ENCODE assay signal across 8 mouse cellular contexts in genomic region chr4:136861806-136862205, GRCm38 (mm10). TPM values are rescaled to one million over a fixed set of nuclear protein-coding genes. Genes with fewer than 3 reads are reported as not detected.
DNase-seq lines count a peak whose midpoint lies in the region; ATAC-seq and TF ChIP-seq lines count a peak whose summit lies in the region.
"Had no signal": no experiment of that assay in that cellular context is flagged by ENCODE, and none has a peak within 500 bp of the region (broad histone marks: within the 10 kb centered on the region; RNA-seq: fewer than 3 reads in every experiment).

No protein-coding gene starts in this region.

- DNase-seq in brain, embryonic 14.5 days (ENCODE audit: low read depth) = peak; percentile 84
- no peak for DNase-seq in adrenal gland, postnatal 14 days
- DNase-seq in urinary bladder, postnatal 10 days (ENCODE audit: low spot score) = no peak
- DNase-seq in lung, postnatal 25 days (ENCODE audit: low spot score) = no peak
- DNase-seq: lung, postnatal 36 days had no signal

- H3K36me3 ChIP-seq in embryonic facial prominence, embryonic 12.5 days = no peaks in the 10 kb centered on the region
- no peaks in the 10 kb centered on the region for H3K36me3 ChIP-seq in intestine, embryonic 15.5 days
- H3K36me3 ChIP-seq in neural tube, embryonic 14.5 days (ENCODE audit: control insufficient read depth, insufficient read depth, low read length) = no peaks in the 10 kb centered on the region

- 9% methylated on average over 17 of the region's 17 CpGs for WGBS in embryonic facial prominence, embryonic 12.5 days
- 10% methylated on average over 17 of the region's 17 CpGs for WGBS in intestine, embryonic 15.5 days
- 4% methylated on average over 17 of the region's 17 CpGs for WGBS in neural tube, embryonic 14.5 days

- no peak overlapping the region for H3K9ac ChIP-seq in embryonic facial prominence, embryonic 12.5 days
- peak overlapping the region; percentile 21; the same call in 1 of the 2 replicates for H3K9ac ChIP-seq in intestine, embryonic 15.5 days
- H3K9ac ChIP-seq in neural tube, embryonic 14.5 days (replicated peaks; ENCODE audit: low read depth, low read length) = 0 out of 2 replicates have a peak overlapping the region, but pooled peaks have one; percentile 34

- H3K27me3 ChIP-seq in embryonic facial prominence, embryonic 12.5 days = peaks cover 3% of the 10 kb centered on the region; the same call in 1 of the 2 replicates
- 0 out of 2 replicates have a peak, but pooled peaks cover 3% of the 10 kb centered on the region for H3K27me3 ChIP-seq in intestine, embryonic 15.5 days (replicated peaks)
- H3K27me3 ChIP-seq in neural tube, embryonic 14.5 days (ENCODE audit: control insufficient read depth, insufficient read depth, low read length) = no peaks in the 10 kb centered on the region

- H3K4me1 ChIP-seq in embryonic facial prominence, embryonic 12.5 days = peaks cover 24% of the 10 kb centered on the region
- peaks cover 15% of the 10 kb centered on the region for H3K4me1 ChIP-seq in intestine, embryonic 15.5 days (replicated peaks)
- H3K4me1 ChIP-seq in neural tube, embryonic 14.5 days (ENCODE audit: control insufficient read depth, insufficient read depth, low read length) = peaks cover 17% of the 10 kb centered on the region; the same call in 1 of the 2 replicates

- no peak for ATAC-seq in embryonic facial prominence, embryonic 12.5 days (ENCODE audit: insufficient number of reproducible peaks, insufficient read depth, low FRiP score, low TSS enrichment)
- ATAC-seq in intestine, embryonic 15.5 days = 0 out of 2 replicates have a peak, but pooled peaks have one; percentile 24
- ATAC-seq in neural tube, embryonic 14.5 days (ENCODE audit: low read depth) = peak; percentile 32; the same call in 1 of the 2 replicates

- H3K4me2 ChIP-seq in embryonic facial prominence, embryonic 12.5 days (replicated peaks) = 0 out of 2 replicates have a peak overlapping the region, but pooled peaks have one; percentile 0
- H3K4me2 ChIP-seq in intestine, embryonic 15.5 days (replicated peaks) = no peak overlapping the region; the same call in 1 of the 2 replicates
- no peak overlapping the region for H3K4me2 ChIP-seq in neural tube, embryonic 14.5 days (ENCODE audit: low read depth, low read length)

- TF ChIP-seq POLR2A in brain, embryonic 14.5 days (IDR thresholded peaks at IDR 0.05; ENCODE audit: borderline replicate concordance, extremely low read depth, insufficient read depth, insufficient read length, poor library complexity, severe bottlenecking) = no peak

- no peak for TF ChIP-seq CTCF in brain, embryonic 14.5 days (IDR thresholded peaks at IDR 0.05; ENCODE audit: borderline replicate concordance, extremely low read depth, insufficient read depth, insufficient read length)

- H3K27ac ChIP-seq in embryonic facial prominence, embryonic 12.5 days = no peak overlapping the region; the same call in 1 of the 2 replicates
- H3K27ac ChIP-seq in intestine, embryonic 15.5 days = no peak overlapping the region
- H3K27ac ChIP-seq in neural tube, embryonic 14.5 days (ENCODE audit: low read depth, low read length) = peak overlapping the region; percentile 52; the same call in 1 of the 2 replicates

- no peaks in the 10 kb centered on the region for H3K9me3 ChIP-seq in embryonic facial prominence, embryonic 12.5 days
- no peaks in the 10 kb centered on the region for H3K9me3 ChIP-seq in intestine, embryonic 15.5 days
- H3K9me3 ChIP-seq in neural tube, embryonic 14.5 days (ENCODE audit: control insufficient read depth, low read length) = no peaks in the 10 kb centered on the region

- no peak overlapping the region for H3K4me3 ChIP-seq in embryonic facial prominence, embryonic 12.5 days
- no peak overlapping the region for H3K4me3 ChIP-seq in intestine, embryonic 15.5 days (replicated peaks)
- H3K4me3 ChIP-seq in neural tube, embryonic 14.5 days (ENCODE audit: low read depth, low read length) = no peak overlapping the region

RNA-seq across cellular contexts. Expression of gene C1qb, which starts 24.2 kb away (rescaled TPM):
- polyA plus RNA-seq in brain, embryonic 14.5 days (2012; rRNA removed) = 27.5 and 30.5 TPM in 2 replicates
- 28.2 and 29.7 TPM in 2 replicates for polyA plus RNA-seq in embryonic facial prominence, embryonic 12.5 days (2016; fragmentation: Nextera tagmentation; extraction: Ambion mirVana)
- 67.2 and 68.8 TPM in 2 replicates for polyA plus RNA-seq in intestine, embryonic 15.5 days (2015; fragmentation: Nextera tagmentation; extraction: Ambion mirVana)
- 28.2 and 49.7 TPM in 2 replicates for polyA plus RNA-seq in neural tube, embryonic 14.5 days (2014; fragmentation: Nextera tagmentation; extraction: Ambion mirVana)
- total RNA-seq in adrenal gland, postnatal 14 days (2021) = 28.1 and 31.7 TPM in 2 replicates

RNA-seq across cellular contexts. Expression of gene Ephb2, which starts 26.0 kb away (rescaled TPM):
- 110 and 141 TPM in 2 replicates for polyA plus RNA-seq in brain, embryonic 14.5 days (2012; rRNA removed)
- 17.1 and 20.7 TPM in 2 replicates for polyA plus RNA-seq in embryonic facial prominence, embryonic 12.5 days (2016; fragmentation: Nextera tagmentation; extraction: Ambion mirVana)
- polyA plus RNA-seq in intestine, embryonic 15.5 days (2015; fragmentation: Nextera tagmentation; extraction: Ambion mirVana) = 8.2 and 8.9 TPM in 2 replicates
- polyA plus RNA-seq in neural tube, embryonic 14.5 days (2014; fragmentation: Nextera tagmentation; extraction: Ambion mirVana) = 19.6 and 24.7 TPM in 2 replicates
- total RNA-seq in adrenal gland, postnatal 14 days (2021) = 10.3 and 11.3 TPM in 2 replicates

RNA-seq across cellular contexts. Expression of gene C1qc, which starts 31.1 kb away (rescaled TPM):
- polyA plus RNA-seq in brain, embryonic 14.5 days (2012; rRNA removed) = 18.3 and 19.5 TPM in 2 replicates
- polyA plus RNA-seq in embryonic facial prominence, embryonic 12.5 days (2016; fragmentation: Nextera tagmentation; extraction: Ambion mirVana) = 16.6 and 19.2 TPM in 2 replicates
- 33.3 and 36.3 TPM in 2 replicates for polyA plus RNA-seq in intestine, embryonic 15.5 days (2015; fragmentation: Nextera tagmentation; extraction: Ambion mirVana)
- 15.3 and 25.2 TPM in 2 replicates for polyA plus RNA-seq in neural tube, embryonic 14.5 days (2014; fragmentation: Nextera tagmentation; extraction: Ambion mirVana)
- 23.6 and 28.0 TPM in 2 replicates for total RNA-seq in adrenal gland, postnatal 14 days (2021)

RNA-seq across cellular contexts. Expression of gene C1qa, which starts 36.8 kb away (rescaled TPM):
- 14.2 and 14.9 TPM in 2 replicates for polyA plus RNA-seq in brain, embryonic 14.5 days (2012; rRNA removed)
- 16.2 and 17.3 TPM in 2 replicates for polyA plus RNA-seq in embryonic facial prominence, embryonic 12.5 days (2016; fragmentation: Nextera tagmentation; extraction: Ambion mirVana)
- 50.0 and 58.6 TPM in 2 replicates for polyA plus RNA-seq in intestine, embryonic 15.5 days (2015; fragmentation: Nextera tagmentation; extraction: Ambion mirVana)
- polyA plus RNA-seq in neural tube, embryonic 14.5 days (2014; fragmentation: Nextera tagmentation; extraction: Ambion mirVana) = 19.6 and 29.3 TPM in 2 replicates
- total RNA-seq in adrenal gland, postnatal 14 days (2021) = 30.2 and 31.6 TPM in 2 replicates
